8 mouse cellular contexts compared by ENCODE assay signal in the genomic region with DNA sequence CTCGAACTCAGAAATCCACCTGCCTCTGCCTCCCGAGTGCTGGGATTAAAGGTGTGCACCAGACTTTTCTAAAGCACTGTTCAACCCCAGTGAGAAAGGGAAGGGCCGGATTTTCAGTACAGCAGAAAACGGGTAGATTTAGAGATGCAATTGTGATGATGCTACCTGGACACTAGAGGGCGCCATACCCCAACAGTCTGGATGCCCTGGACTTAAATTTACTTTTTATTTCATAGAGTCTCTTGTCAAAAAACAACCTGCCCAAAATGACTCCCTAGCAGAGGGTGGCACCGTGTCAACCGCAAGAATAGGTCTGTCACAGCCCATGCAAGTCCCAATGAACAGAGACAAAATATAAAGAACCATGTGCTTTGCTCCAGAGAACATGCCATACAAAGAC.
A peak's percentile ranks its signal among the peaks of the same experiment; 100 is the strongest.
DNase-seq lines count a peak whose midpoint lies in the region; ATAC-seq and TF ChIP-seq lines count a peak whose summit lies in the region.

No protein-coding gene starts in this region.

- no peaks in the 10 kb centered on the region for H3K4me1 ChIP-seq in liver, adult 2 months (ENCODE audit: control insufficient read depth, insufficient read depth, low read length)
- H3K4me1 ChIP-seq in liver, embryonic 11.5 days (replicated peaks; ENCODE audit: control insufficient read depth, insufficient read depth, low read length) = peaks cover 7% of the 10 kb centered on the region
- peaks cover 4% of the 10 kb centered on the region; the same call in 1 of the 2 replicates for H3K4me1 ChIP-seq in embryonic facial prominence, embryonic 14.5 days (ENCODE audit: control insufficient read depth, insufficient read depth, low read length)
- H3K4me1 ChIP-seq in liver, embryonic 14.5 days (replicated peaks; ENCODE audit: control insufficient read depth in 2 of 2, insufficient read depth in 2 of 2, low read length in 1 of 2) = peaks cover 0 to 9% of the 10 kb centered on the region in 2 experiments; a peak in 3 of 4 replicates

- H3K79me2 ChIP-seq in liver, adult 2 months (ENCODE audit: control insufficient read depth, insufficient read depth, low read length) = no peaks in the 10 kb centered on the region

- H3K4me3 ChIP-seq in liver, adult 2 months (ENCODE audit: insufficient read depth, low read depth, low read length) = no peak overlapping the region
- no peak overlapping the region for H3K4me3 ChIP-seq in liver, embryonic 11.5 days (ENCODE audit: low read depth, low read length)
- H3K4me3 ChIP-seq in embryonic facial prominence, embryonic 14.5 days (ENCODE audit: low read depth, low read length) = no peak overlapping the region
- H3K4me3 ChIP-seq in liver, embryonic 14.5 days (ENCODE audit: insufficient read depth in 1 of 2, low read depth in 2 of 2, low read length in 2 of 2) = no peak overlapping the region

- H3K4me2 ChIP-seq in liver, embryonic 11.5 days = no peak overlapping the region
- H3K4me2 ChIP-seq in embryonic facial prominence, embryonic 14.5 days (ENCODE audit: low read depth, low read length) = no peak overlapping the region
- H3K4me2 ChIP-seq in liver, embryonic 14.5 days (ENCODE audit: low read depth) = no peak overlapping the region

- 12% methylated on average over 7 of the region's 7 CpGs for WGBS in liver, adult 2 months
- 20% methylated on average over 7 of the region's 7 CpGs for WGBS in liver, embryonic 11.5 days
- WGBS in embryonic facial prominence, embryonic 14.5 days = 21% methylated on average over 7 of the region's 7 CpGs
- 14% methylated on average over 7 of the region's 7 CpGs for WGBS in liver, embryonic 14.5 days (ENCODE audit: insufficient replicate concordance)

- H3K27me3 ChIP-seq in liver, adult 2 months (ENCODE audit: control insufficient read depth, insufficient read depth, low read length) = no peaks in the 10 kb centered on the region
- no peaks in the 10 kb centered on the region for H3K27me3 ChIP-seq in liver, embryonic 11.5 days (replicated peaks; ENCODE audit: control insufficient read depth, insufficient read depth, low read length)
- no peaks in the 10 kb centered on the region for H3K27me3 ChIP-seq in embryonic facial prominence, embryonic 14.5 days (replicated peaks; ENCODE audit: control insufficient read depth, insufficient read depth, low read length)
- no peaks in the 10 kb centered on the region for H3K27me3 ChIP-seq in liver, embryonic 14.5 days (ENCODE audit: control insufficient read depth, insufficient read depth, low read length)

- TF ChIP-seq EP300 in liver, embryonic 14.5 days (IDR thresholded peaks at IDR 0.05; ENCODE audit: low read depth) = no peak

- no peaks in the 10 kb centered on the region for H3K9me3 ChIP-seq in liver, embryonic 11.5 days (ENCODE audit: control insufficient read depth, low read length)
- H3K9me3 ChIP-seq in embryonic facial prominence, embryonic 14.5 days (ENCODE audit: control insufficient read depth, low read length) = no peaks in the 10 kb centered on the region
- no peaks in the 10 kb centered on the region for H3K9me3 ChIP-seq in liver, embryonic 14.5 days (ENCODE audit: control insufficient read depth, low read length)

- H3K27ac ChIP-seq in liver, adult 2 months (replicated peaks; ENCODE audit: insufficient read depth, low read depth, low read length) = no peak overlapping the region
- H3K27ac ChIP-seq in liver, embryonic 11.5 days (ENCODE audit: low read depth, low read length) = no peak overlapping the region
- H3K27ac ChIP-seq in embryonic facial prominence, embryonic 14.5 days (replicated peaks; ENCODE audit: low read depth, low read length) = no peak overlapping the region
- no peak overlapping the region for H3K27ac ChIP-seq in liver, embryonic 14.5 days

- no peak for ATAC-seq in liver, embryonic 11.5 days (replicated peaks; ENCODE audit: low FRiP score)
- ATAC-seq in embryonic facial prominence, embryonic 14.5 days (ENCODE audit: low read depth) = no peak
- ATAC-seq in liver, embryonic 14.5 days (ENCODE audit: insufficient read depth) = no peak

- DNase-seq in adrenal gland, adult (ENCODE audit: inconsistent age in 2 of 2, low spot score in 1 of 2) = peak; percentile 39 to 77
- no peak for DNase-seq in adrenal gland, adult 8-10 months
- peak; percentile 31 for DNase-seq in liver, adult 2 months (ENCODE audit: extremely low read depth, low read depth, low spot score)
- DNase-seq in liver, embryonic 11.5 days (ENCODE audit: low spot score) = no peak
- DNase-seq in adrenal gland, postnatal 10 days = peak; percentile 68
- peak; percentile 50 for DNase-seq in embryonic facial prominence, embryonic 14.5 days (ENCODE audit: low spot score)
- DNase-seq in liver, embryonic 14.5 days (ENCODE audit: low read depth in 3 of 3, low spot score in 3 of 3) = no peak
- DNase-seq in thymus, postnatal 14 days = peak; percentile 50

- TF ChIP-seq CTCF in liver, adult 2 months (IDR thresholded peaks at IDR 0.05; ENCODE audit: low read depth, low read length) = peak; percentile 55
- peak; percentile 70 for TF ChIP-seq CTCF in liver, embryonic 14.5 days (IDR thresholded peaks at IDR 0.05; ENCODE audit: low read depth)

- no peak for TF ChIP-seq POLR2A in liver, adult 2 months (IDR thresholded peaks at IDR 0.05; ENCODE audit: extremely low read depth, insufficient read depth, low read length)

- no peak overlapping the region for H3K9ac ChIP-seq in liver, adult 2 months (ENCODE audit: low read depth, low read length)
- no peak overlapping the region for H3K9ac ChIP-seq in liver, embryonic 11.5 days (ENCODE audit: low read depth, low read length)
- no peak overlapping the region for H3K9ac ChIP-seq in embryonic facial prominence, embryonic 14.5 days (ENCODE audit: low read depth, low read length)
- H3K9ac ChIP-seq in liver, embryonic 14.5 days (replicated peaks) = no peak overlapping the region

- H3K36me3 ChIP-seq in liver, adult 2 months (ENCODE audit: control insufficient read depth, insufficient read depth, low read length) = no peaks in the 10 kb centered on the region
- no peaks in the 10 kb centered on the region for H3K36me3 ChIP-seq in liver, embryonic 11.5 days (ENCODE audit: control insufficient read depth, insufficient read depth, low read length)
- no peaks in the 10 kb centered on the region for H3K36me3 ChIP-seq in embryonic facial prominence, embryonic 14.5 days (ENCODE audit: control insufficient read depth, insufficient read depth, low read length)
- no peaks in the 10 kb centered on the region for H3K36me3 ChIP-seq in liver, embryonic 14.5 days (replicated peaks; ENCODE audit: control insufficient read depth, insufficient read depth, low read depth)

Comparison
In these comparisons a context has a peak if more than half of its experiments do, and no peak if none do; other contexts are left out.
1. DNase-seq: peak in adrenal gland, adult (2 of 2), liver, adult 2 months (single experiment), adrenal gland, postnatal 10 days (single experiment), embryonic facial prominence, embryonic 14.5 days (single experiment) and thymus, postnatal 14 days (single experiment); none in adrenal gland, adult 8-10 months (single experiment), liver, embryonic 11.5 days (single experiment) and liver, embryonic 14.5 days (0 of 3).